Mouse (Mus musculus): Measurements from ENCODE around the gene Bin2. TPM values are rescaled to one million over a fixed set of nuclear protein-coding genes. Genes with fewer than 3 reads are reported as not detected.

Gene Bin2
- polyA plus RNA-seq, 1 experiment from 2014 or later: 1.6 TPM

DNA sequence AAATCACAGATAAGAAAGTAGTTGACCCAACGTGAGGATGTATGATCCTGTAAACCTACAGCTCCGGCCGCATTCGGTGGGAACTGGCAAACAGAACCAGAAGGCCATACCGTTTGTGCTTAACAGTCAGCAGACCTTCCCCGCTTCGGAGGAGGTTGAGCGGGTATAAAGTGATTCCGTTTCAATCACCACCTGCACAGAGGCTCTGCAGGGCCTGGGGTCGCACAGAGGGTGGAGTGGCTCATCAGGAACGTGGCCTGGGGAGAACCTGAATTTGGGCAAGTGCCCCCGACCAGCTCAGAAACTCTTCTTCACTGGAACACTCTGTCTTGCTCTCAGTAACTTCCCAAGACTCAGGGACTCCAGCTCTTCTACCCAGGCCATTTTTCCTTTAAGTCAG is 2.5 kb downstream of the Bin2 start:
- Histone ChIP-seq H3K4me3 (ENCODE audit: low read length) (no peak overlapping the region), H3K4me2 (ENCODE audit: low read length) (no peak overlapping the region), H3K36me3 (ENCODE audit: control insufficient read depth, insufficient read depth, low read length) (no peaks in the 10 kb centered on the region), H3K27me3 (replicated peaks; ENCODE audit: control insufficient read depth, insufficient read depth, low read length) (no peaks in the 10 kb centered on the region), H3K9ac (ENCODE audit: low read depth, low read length) (no peak overlapping the region), H3K4me1 (ENCODE audit: control insufficient read depth, insufficient read depth, low read depth, low read length) (peaks cover 2% of the 10 kb centered on the region; the same call in 1 of the 2 replicates), H3K27ac (ENCODE audit: low read depth, low read length) (no peak overlapping the region), H3K9me3 (ENCODE audit: control insufficient read depth, low read length) (no peaks in the 10 kb centered on the region)
- 28% methylated on average over 12 of the region's 12 CpGs for WGBS
- ATAC-seq: no peak

DNA sequence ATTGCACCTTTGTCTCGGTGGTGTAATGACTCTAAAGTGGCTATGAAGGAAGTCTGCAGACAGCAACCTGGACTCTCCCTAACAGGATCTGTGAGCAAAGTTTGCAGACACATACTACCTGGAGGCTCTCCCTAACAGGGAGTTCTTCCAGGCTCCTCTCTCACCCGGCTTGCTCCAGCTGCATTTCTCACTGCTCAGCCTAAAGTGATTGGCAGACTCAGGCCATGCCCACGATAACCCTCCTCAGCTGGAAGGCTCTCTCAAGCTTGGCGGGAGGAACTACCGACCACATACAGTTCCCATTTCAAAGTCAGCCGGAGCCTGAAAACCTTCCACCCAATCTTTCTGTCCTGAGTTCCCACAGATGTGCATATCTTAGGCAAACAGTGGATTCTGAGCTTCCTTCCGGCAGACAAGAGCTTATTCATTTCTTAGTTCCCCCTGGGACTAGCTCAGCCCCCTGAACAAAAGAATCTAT is 3.1 kb downstream of the Bin2 start:
- Histone ChIP-seq H3K9ac (ENCODE audit: low read depth, low read length) (no peak overlapping the region), H3K4me2 (ENCODE audit: low read length) (no peak overlapping the region), H3K27ac (ENCODE audit: low read depth, low read length) (no peak overlapping the region), H3K4me1 (ENCODE audit: control insufficient read depth, insufficient read depth, low read depth, low read length) (peaks cover 2% of the 10 kb centered on the region; the same call in 1 of the 2 replicates), H3K36me3 (ENCODE audit: control insufficient read depth, insufficient read depth, low read length) (no peaks in the 10 kb centered on the region), H3K4me3 (ENCODE audit: low read length) (no peak overlapping the region), H3K9me3 (ENCODE audit: control insufficient read depth, low read length) (no peaks in the 10 kb centered on the region), H3K27me3 (replicated peaks; ENCODE audit: control insufficient read depth, insufficient read depth, low read length) (no peaks in the 10 kb centered on the region)
- WGBS: 9% methylated on average over 7 of the region's 7 CpGs
- ATAC-seq: no peak

DNA sequence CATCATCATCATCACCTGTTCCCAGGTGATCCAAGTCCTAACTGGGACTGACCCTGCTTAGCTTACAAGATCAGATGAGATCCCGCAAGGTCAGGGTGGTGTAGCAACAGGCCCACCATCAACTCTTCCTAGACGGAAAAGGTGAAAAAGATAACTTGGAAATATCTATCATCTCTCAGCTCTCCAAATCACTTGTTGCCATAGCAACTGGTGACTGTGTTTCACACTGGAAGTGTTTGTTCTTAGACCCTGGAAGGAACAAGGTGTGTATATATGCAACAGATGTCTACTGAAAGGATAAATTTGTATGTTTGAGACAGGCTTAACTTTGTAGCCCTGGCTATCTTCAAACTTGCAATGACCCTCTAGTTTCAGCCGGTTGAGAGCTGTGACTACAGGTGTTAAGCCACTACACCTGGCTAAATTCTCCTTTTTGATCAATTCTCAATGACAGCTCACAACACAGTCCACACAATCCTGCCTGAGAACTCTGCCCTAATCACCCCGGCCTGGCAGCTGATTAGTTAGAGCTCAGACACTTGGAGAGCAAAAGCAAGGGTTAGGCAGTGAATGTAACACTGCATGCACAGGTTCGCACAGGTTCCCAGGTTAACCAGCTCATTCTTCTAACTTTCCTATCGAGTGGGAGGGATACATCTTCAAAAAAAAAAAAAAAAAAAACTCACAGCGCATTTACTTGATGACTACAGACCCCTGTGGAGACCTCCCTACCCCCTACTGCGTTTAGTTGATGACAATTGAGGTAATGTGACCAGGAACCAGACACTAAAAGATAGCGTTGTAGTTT is 3.7 kb downstream of the Bin2 start:
- no peaks in the 10 kb centered on the region for H3K27me3 ChIP-seq (replicated peaks; ENCODE audit: control insufficient read depth, insufficient read depth, low read length)
- ATAC-seq: no peak
- H3K9me3 ChIP-seq (ENCODE audit: control insufficient read depth, low read length): no peaks in the 10 kb centered on the region
- 42% methylated on average over 9 of the region's 9 CpGs for WGBS
- no peak overlapping the region for H3K9ac ChIP-seq (ENCODE audit: low read depth, low read length)
- H3K4me1 ChIP-seq (ENCODE audit: control insufficient read depth, insufficient read depth, low read depth, low read length): peaks cover 2% of the 10 kb centered on the region; the same call in 1 of the 2 replicates
- H3K4me2 ChIP-seq (ENCODE audit: low read length): no peak overlapping the region
- H3K27ac ChIP-seq (ENCODE audit: low read depth, low read length): no peak overlapping the region
- no peaks in the 10 kb centered on the region for H3K36me3 ChIP-seq (ENCODE audit: control insufficient read depth, insufficient read depth, low read length)
- H3K4me3 ChIP-seq (ENCODE audit: low read length): no peak overlapping the region

DNA sequence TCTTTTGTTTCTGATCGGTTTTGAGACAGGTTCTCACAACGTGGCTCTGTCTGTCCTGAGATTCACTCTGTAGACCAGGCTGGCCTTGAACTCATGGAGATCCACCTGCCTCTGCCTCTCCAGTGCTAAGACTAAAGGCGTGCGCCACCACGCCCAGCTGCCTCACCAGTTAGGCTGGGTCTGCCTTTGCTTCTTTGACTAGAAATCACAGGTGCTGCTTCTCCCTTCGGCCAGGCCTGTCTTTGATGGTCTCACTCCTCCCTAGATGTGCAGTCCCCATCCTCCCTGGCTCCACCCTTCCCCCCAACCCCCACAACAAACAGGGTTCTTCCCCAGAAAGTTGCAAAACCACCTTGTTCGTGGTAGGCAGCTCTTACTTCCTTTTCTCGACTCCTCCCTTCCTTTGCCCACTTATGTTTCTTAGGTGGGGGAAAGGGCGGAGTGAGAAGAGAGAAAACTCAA is 4.5 kb downstream of the Bin2 start:
- Histone ChIP-seq H3K4me2 (ENCODE audit: low read length) (no peak overlapping the region), H3K4me3 (ENCODE audit: low read length) (no peak overlapping the region), H3K4me1 (ENCODE audit: control insufficient read depth, insufficient read depth, low read depth, low read length) (peaks cover 2% of the 10 kb centered on the region; the same call in 1 of the 2 replicates), H3K36me3 (ENCODE audit: control insufficient read depth, insufficient read depth, low read length) (no peaks in the 10 kb centered on the region), H3K27me3 (replicated peaks; ENCODE audit: control insufficient read depth, insufficient read depth, low read length) (no peaks in the 10 kb centered on the region), H3K9ac (ENCODE audit: low read depth, low read length) (no peak overlapping the region), H3K9me3 (ENCODE audit: control insufficient read depth, low read length) (no peaks in the 10 kb centered on the region), H3K27ac (ENCODE audit: low read depth, low read length) (no peak overlapping the region)
- no peak for ATAC-seq
- WGBS: 86% methylated on average over 9 of the region's 9 CpGs

DNA sequence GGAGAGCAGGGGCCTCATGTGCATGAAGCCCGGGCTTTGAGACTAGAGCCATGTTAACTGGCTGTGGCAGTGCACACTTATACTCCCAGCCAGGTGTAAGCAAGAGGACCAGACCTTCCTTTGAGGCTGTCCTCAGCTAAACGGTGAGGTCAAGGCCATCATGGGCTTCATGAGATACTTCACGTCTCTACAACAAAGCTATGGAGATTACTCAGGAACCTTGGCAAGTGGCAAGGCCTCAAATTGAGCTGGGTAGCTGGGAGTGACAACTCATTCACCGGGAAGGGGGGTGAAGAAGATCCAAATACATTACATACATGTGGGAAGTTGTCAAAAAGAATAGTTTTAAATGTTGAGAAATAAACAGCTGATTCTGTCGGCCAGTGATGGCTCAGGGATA is 8.5 kb downstream of the Bin2 start:
- no peak overlapping the region for H3K27ac ChIP-seq (ENCODE audit: low read depth, low read length)
- 93% methylated on average over 5 of the region's 5 CpGs for WGBS
- no peak overlapping the region for H3K9ac ChIP-seq (ENCODE audit: low read depth, low read length)
- H3K36me3 ChIP-seq (ENCODE audit: control insufficient read depth, insufficient read depth, low read length): no peaks in the 10 kb centered on the region
- no peaks in the 10 kb centered on the region for H3K9me3 ChIP-seq (ENCODE audit: control insufficient read depth, low read length)
- H3K4me1 ChIP-seq (ENCODE audit: control insufficient read depth, insufficient read depth, low read depth, low read length): no peaks in the 10 kb centered on the region
- no peak for ATAC-seq
- H3K27me3 ChIP-seq (replicated peaks; ENCODE audit: control insufficient read depth, insufficient read depth, low read length): no peaks in the 10 kb centered on the region
- H3K4me2 ChIP-seq (ENCODE audit: low read length): no peak overlapping the region
- H3K4me3 ChIP-seq (ENCODE audit: low read length): no peak overlapping the region

DNA sequence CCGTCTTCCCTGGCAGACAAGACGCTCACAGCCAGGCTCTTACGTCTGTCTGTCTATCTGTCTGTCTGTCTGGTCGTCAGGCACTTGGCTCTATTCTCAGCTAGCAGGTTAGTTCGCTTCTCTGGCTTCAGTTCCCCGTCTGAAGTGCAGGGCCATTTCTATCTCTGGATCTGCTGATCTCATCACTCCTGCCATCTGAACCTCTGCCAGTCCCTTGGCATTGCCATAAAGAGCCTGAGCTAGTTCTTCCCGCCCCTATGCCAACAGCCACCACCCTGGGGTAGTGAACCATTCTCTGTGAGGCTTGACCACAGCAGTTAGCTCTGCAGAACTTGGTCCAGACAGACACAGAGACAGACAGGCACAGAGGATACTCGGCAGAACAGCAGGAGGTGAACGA is 9.0 kb downstream of the Bin2 start:
- Histone ChIP-seq H3K36me3 (ENCODE audit: control insufficient read depth, insufficient read depth, low read length) (no peaks in the 10 kb centered on the region), H3K27me3 (replicated peaks; ENCODE audit: control insufficient read depth, insufficient read depth, low read length) (no peaks in the 10 kb centered on the region), H3K4me3 (ENCODE audit: low read length) (no peak overlapping the region), H3K4me1 (ENCODE audit: control insufficient read depth, insufficient read depth, low read depth, low read length) (no peaks in the 10 kb centered on the region), H3K9ac (ENCODE audit: low read depth, low read length) (no peak overlapping the region), H3K4me2 (ENCODE audit: low read length) (no peak overlapping the region), H3K9me3 (ENCODE audit: control insufficient read depth, low read length) (no peaks in the 10 kb centered on the region), H3K27ac (ENCODE audit: low read depth, low read length) (no peak overlapping the region)
- WGBS: 76% methylated on average over 9 of the region's 9 CpGs
- no peak for ATAC-seq

DNA sequence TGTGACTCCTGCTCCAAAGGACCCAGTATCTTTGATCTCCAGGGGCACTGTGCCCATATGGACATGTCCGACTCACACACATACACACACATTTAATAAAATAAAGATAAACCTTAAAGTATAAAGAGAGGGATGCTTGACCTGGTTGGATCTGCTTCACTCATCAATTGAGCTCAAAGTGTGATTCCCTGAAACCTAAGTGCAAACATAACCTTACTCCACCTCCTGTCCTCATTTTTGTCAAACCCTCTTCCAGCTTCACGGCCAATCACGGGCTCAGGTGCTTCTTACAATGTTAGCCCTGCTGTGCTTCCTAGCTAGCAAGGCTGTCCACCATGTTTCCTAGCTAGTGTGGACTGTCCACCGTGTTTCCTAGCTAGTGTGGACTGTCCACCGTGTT is 14.2 kb downstream of the Bin2 start:
- H3K4me2 ChIP-seq (ENCODE audit: low read length): no peak overlapping the region
- no peaks in the 10 kb centered on the region for H3K4me1 ChIP-seq (ENCODE audit: control insufficient read depth, insufficient read depth, low read depth, low read length)
- no peak for ATAC-seq
- H3K9me3 ChIP-seq (ENCODE audit: control insufficient read depth, low read length): no peaks in the 10 kb centered on the region
- H3K4me3 ChIP-seq (ENCODE audit: low read length): no peak overlapping the region
- no peak overlapping the region for H3K9ac ChIP-seq (ENCODE audit: low read depth, low read length)
- H3K27ac ChIP-seq (ENCODE audit: low read depth, low read length): no peak overlapping the region
- no peaks in the 10 kb centered on the region for H3K36me3 ChIP-seq (ENCODE audit: control insufficient read depth, insufficient read depth, low read length)
- 87% methylated on average over 5 of the region's 5 CpGs for WGBS
- no peaks in the 10 kb centered on the region for H3K27me3 ChIP-seq (replicated peaks; ENCODE audit: control insufficient read depth, insufficient read depth, low read length)

DNA sequence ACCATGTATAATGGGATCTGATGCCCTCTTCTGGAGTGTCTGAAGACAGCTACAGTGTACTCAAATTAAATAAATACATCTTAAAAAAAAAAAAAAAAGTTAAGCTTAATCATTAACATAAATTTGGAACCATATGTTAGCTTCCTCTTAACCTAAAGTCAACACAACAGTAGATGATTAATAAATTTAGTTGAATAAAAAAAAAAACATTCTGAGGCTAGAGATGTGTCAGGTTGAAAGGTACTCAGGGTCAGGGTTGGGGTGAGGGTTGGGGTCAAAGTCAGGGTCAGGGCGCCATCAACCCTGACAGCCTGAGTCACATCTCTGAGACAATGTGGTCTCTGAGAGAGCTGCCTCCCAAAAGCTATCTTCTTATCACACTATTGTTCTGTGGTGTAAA is 15.1 kb downstream of the Bin2 start:
- Histone ChIP-seq H3K4me2 (ENCODE audit: low read length) (no peak overlapping the region), H3K27me3 (replicated peaks; ENCODE audit: control insufficient read depth, insufficient read depth, low read length) (no peaks in the 10 kb centered on the region), H3K9ac (ENCODE audit: low read depth, low read length) (no peak overlapping the region), H3K4me3 (ENCODE audit: low read length) (no peak overlapping the region), H3K4me1 (ENCODE audit: control insufficient read depth, insufficient read depth, low read depth, low read length) (no peaks in the 10 kb centered on the region), H3K36me3 (ENCODE audit: control insufficient read depth, insufficient read depth, low read length) (no peaks in the 10 kb centered on the region), H3K27ac (ENCODE audit: low read depth, low read length) (no peak overlapping the region), H3K9me3 (ENCODE audit: control insufficient read depth, low read length) (no peaks in the 10 kb centered on the region)
- no peak for ATAC-seq
- WGBS: 70% methylated on average over 1 of the region's 1 CpGs

DNA sequence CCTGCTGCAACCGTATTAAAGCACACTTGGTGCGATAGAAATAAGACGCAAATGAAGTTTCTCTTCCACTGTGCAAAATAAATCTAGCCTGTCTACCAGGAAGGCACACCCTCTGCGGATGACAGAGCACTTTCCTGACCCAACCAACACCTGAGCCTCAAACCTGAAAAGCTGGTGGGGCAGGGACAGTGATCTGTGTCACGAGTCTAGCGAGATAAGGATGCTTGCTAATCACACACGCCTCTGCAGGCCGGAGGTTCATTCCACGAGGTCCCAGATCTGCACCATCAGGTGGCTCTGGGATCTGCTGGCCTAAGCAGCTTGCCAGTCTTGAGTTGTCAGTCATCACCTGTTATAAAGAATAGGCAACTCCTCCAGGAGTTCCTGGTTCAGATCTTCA is 17.7 kb downstream of the Bin2 start:
- H3K4me3 ChIP-seq (ENCODE audit: low read length): no peak overlapping the region
- WGBS: 88% methylated on average over 9 of the region's 9 CpGs
- no peaks in the 10 kb centered on the region for H3K9me3 ChIP-seq (ENCODE audit: control insufficient read depth, low read length)
- H3K4me2 ChIP-seq (ENCODE audit: low read length): no peak overlapping the region
- no peak overlapping the region for H3K9ac ChIP-seq (ENCODE audit: low read depth, low read length)
- no peak for ATAC-seq
- H3K4me1 ChIP-seq (ENCODE audit: control insufficient read depth, insufficient read depth, low read depth, low read length): no peaks in the 10 kb centered on the region
- no peaks in the 10 kb centered on the region for H3K27me3 ChIP-seq (replicated peaks; ENCODE audit: control insufficient read depth, insufficient read depth, low read length)
- H3K36me3 ChIP-seq (ENCODE audit: control insufficient read depth, insufficient read depth, low read length): no peaks in the 10 kb centered on the region
- H3K27ac ChIP-seq (ENCODE audit: low read depth, low read length): no peak overlapping the region
